Mouse (Mus musculus): ENCODE measurements around the gene Pola1.

DNA sequence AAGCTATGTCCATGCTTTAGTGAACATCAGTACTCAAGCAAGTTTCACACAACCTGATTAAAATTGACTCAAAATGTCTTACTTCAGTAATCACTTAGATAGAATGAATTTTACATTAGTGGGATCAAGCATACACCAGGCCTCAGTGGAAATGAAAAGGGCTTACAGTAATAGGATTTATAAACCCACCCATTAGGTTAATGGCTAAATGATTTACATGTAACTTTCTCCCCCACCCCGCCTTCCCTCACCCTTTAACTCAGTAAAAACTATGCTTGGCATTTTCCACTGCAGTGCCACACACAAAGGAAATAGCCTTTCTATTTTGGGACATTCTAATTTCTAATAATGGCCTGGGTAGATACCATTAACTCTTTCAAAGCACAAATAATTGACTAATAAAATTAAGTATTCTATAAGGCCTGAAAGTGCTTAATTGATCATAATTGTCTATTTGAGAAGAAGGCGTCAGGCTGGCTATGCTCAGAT lies 129.0 kb downstream of the Pola1 start:
- TF ChIP-seq USF1 (IDR thresholded peaks at IDR 0.05; ENCODE audit: low read depth, low read length) (no peak), RCOR1 (conservative IDR thresholded peaks at IDR 0.05; ENCODE audit: low read depth, low read length) (no peak), POLR2A (IDR thresholded peaks at IDR 0.05; ENCODE audit: low read depth, low read length) (no peak), CTCF (conservative IDR thresholded peaks at IDR 0.05 in 1 of 2, IDR thresholded peaks at IDR 0.05 in 1 of 2; ENCODE audit: low read depth in 2 of 2, low read length in 2 of 2) (no peak), MYC (IDR thresholded peaks at IDR 0.05; ENCODE audit: low read depth, low read length) (no peak), CHD1 (IDR thresholded peaks at IDR 0.05; ENCODE audit: low read depth, low read length) (no peak), EP300 (IDR thresholded peaks at IDR 0.05; ENCODE audit: low read length) (no peak), MXI1 (IDR thresholded peaks at IDR 0.05; ENCODE audit: low read depth, low read length) (no peak), ELF1 (IDR thresholded peaks at IDR 0.05; ENCODE audit: low read depth, low read length) (no peak), ZNF384 (IDR thresholded peaks at IDR 0.05; ENCODE audit: low read depth, low read length) (no peak), HCFC1 (IDR thresholded peaks at IDR 0.05; ENCODE audit: low read depth, low read length) (no peak), UBTF (IDR thresholded peaks at IDR 0.05; ENCODE audit: low read depth, low read length) (no peak)
